Mouse (Mus musculus) spleen, postnatal 0 days (tissue): ENCODE results near the gene Psma2. TPM values are rescaled to one million over a fixed set of nuclear protein-coding genes. Genes with fewer than 3 reads are reported as not detected.

Experiments used
- polyA plus RNA-seq: library from polyadenylated mRNA; unstranded; fragments of >200 nt; fragmentation: Nextera tagmentation; extraction: Ambion mirVana; gene quantifications from 2 replicates; pipeline ENCODE4 v1.2.1, GENCODE M21; 2015

Gene Psma2
- polyA plus RNA-seq: 159 and 162 TPM in 2 replicates

GRCm38 (mm10) chr13:14612926-14613529 lies at the start of gene Psma2, which contains the start of gene Mrpl32:
TSS of gene Psma2 (plus strand) at chr13:14613240.
TSS of gene Mrpl32 (minus strand) at chr13:14613165.

GRCm38 (mm10) chr13:14629726-14630641 lies 16.9 kb downstream of the Psma2 start, which contains the start of gene AW209491:
TSS of gene AW209491 (plus strand) at chr13:14630154.

Other genes starting within 250 kb of the Psma2 start
- gene Hecw1, start 90.0 kb upstream of the Psma2 start, polyA plus RNA-seq: 0.24 and 0.25 TPM in 2 replicates
- 91.0 and 91.6 TPM in 2 replicates for gene Mrpl32, start 75 bp upstream of the Psma2 start, polyA plus RNA-seq
- gene AW209491, start 16.9 kb downstream of the Psma2 start, polyA plus RNA-seq: 10.3 and 11.4 TPM in 2 replicates